In genomic region chr11:78397397-78397796, GRCm38 (mm10) we compare ENCODE assay signal across 8 mouse cellular contexts. TPM values are rescaled to one million over a fixed set of nuclear protein-coding genes. Genes with fewer than 3 reads are reported as not detected.
DNase-seq lines count a peak whose midpoint lies in the region; ATAC-seq lines count a peak whose summit lies in the region.

No protein-coding gene starts in this region.

- peak overlapping the region; percentile 58 for H3K4me2 ChIP-seq in embryonic facial prominence, embryonic 13.5 days

- intact Hi-C loops in heart, postnatal 10 days (cut with DNase I) = loop anchor here (1.0 kb wide), 1 partner anchor 37 kb away; no protein-coding TSS in a partner anchor

- H3K4me3 ChIP-seq in embryonic facial prominence, embryonic 13.5 days = peak overlapping the region; percentile 30; the same call in 1 of the 2 replicates

- H3K36me3 ChIP-seq in embryonic facial prominence, embryonic 13.5 days = no peaks in the 10 kb centered on the region

- H3K9ac ChIP-seq in embryonic facial prominence, embryonic 13.5 days = peak overlapping the region; percentile 65

- WGBS in embryonic facial prominence, embryonic 13.5 days = 9% methylated on average over 18 of the region's 18 CpGs

- peak; percentile 89 for DNase-seq in adrenal gland, postnatal 14 days
- DNase-seq in heart, postnatal 10 days = peak; percentile 63 to 75
- DNase-seq in kidney, postnatal 4 days = peak; percentile 86 to 89
- peak; percentile 74 for DNase-seq in lung, postnatal 25 days (ENCODE audit: low spot score)
- DNase-seq in retina, postnatal 7 days (ENCODE audit: low read depth, low spot score) = peak; percentile 54
- DNase-seq in urinary bladder, adult 18-20 months (ENCODE audit: low spot score in 2 of 2) = peak; percentile 44 to 60

- 0 out of 2 replicates have a peak, but pooled peaks cover 4% of the 10 kb centered on the region for H3K27me3 ChIP-seq in embryonic facial prominence, embryonic 13.5 days

- no peaks in the 10 kb centered on the region for H3K9me3 ChIP-seq in embryonic facial prominence, embryonic 13.5 days

- peaks cover 13% of the 10 kb centered on the region for H3K4me1 ChIP-seq in embryonic facial prominence, embryonic 13.5 days

- peak; percentile 60 for ATAC-seq in CD4-positive, CD25-positive, alpha-beta regulatory T cell, adult 4 months
- peak; percentile 26; the same call in 1 of the 2 replicates for ATAC-seq in embryonic facial prominence, embryonic 13.5 days (ENCODE audit: insufficient number of reproducible peaks, insufficient read depth, low FRiP score, low TSS enrichment, low read depth)

- H3K27ac ChIP-seq in embryonic facial prominence, embryonic 13.5 days = no peak overlapping the region

RNA-seq across cellular contexts. Expression of gene Foxn1, which starts 11.0 kb away (rescaled TPM):
- under 1 TPM in 1 of 2 experiments, not detected in 1; 0.09 TPM for polyA plus RNA-seq in CD4-positive, CD25-positive, alpha-beta regulatory T cell, adult 4 months (2017; shearing (Covaris generic))
- 0.15 TPM in 1 of 2 replicates, not detected in the other for total RNA-seq in adrenal gland, postnatal 14 days (2021)
- polyA plus RNA-seq in embryonic facial prominence, embryonic 13.5 days (2015; fragmentation: Nextera tagmentation; extraction: Ambion mirVana) = 0.73 and 1.1 TPM in 2 replicates
- total RNA-seq in heart, postnatal 10 days (2021) = not detected

RNA-seq across cellular contexts. Expression of gene Slc13a2, which starts 24.6 kb away (rescaled TPM):
- polyA plus RNA-seq in CD4-positive, CD25-positive, alpha-beta regulatory T cell, adult 4 months (2017; shearing (Covaris generic)) = not detected
- not detected in 2 replicates for total RNA-seq in adrenal gland, postnatal 14 days (2021)
- polyA plus RNA-seq in embryonic facial prominence, embryonic 13.5 days (2015; fragmentation: Nextera tagmentation; extraction: Ambion mirVana) = 0.62 TPM in 1 of 2 replicates, not detected in the other
- not detected for total RNA-seq in heart, postnatal 10 days (2021)

RNA-seq across cellular contexts. Expression of gene Unc119, which starts 54.1 kb away (rescaled TPM):
- polyA plus RNA-seq in CD4-positive, CD25-positive, alpha-beta regulatory T cell, adult 4 months (2017; shearing (Covaris generic)) = 10 to 100 TPM; 11.6 to 13.1 TPM
- 24.4 and 26.8 TPM in 2 replicates for total RNA-seq in adrenal gland, postnatal 14 days (2021)
- 66.7 and 71.4 TPM in 2 replicates for polyA plus RNA-seq in embryonic facial prominence, embryonic 13.5 days (2015; fragmentation: Nextera tagmentation; extraction: Ambion mirVana)
- total RNA-seq in heart, postnatal 10 days (2021) = 10 to 100 TPM in 1 of 2 experiments, 1 to 10 TPM in 1; 9.0 to 10.1 TPM
